Mouse (Mus musculus) right cerebral cortex, postnatal 36 days (tissue): ENCODE data around the gene Adamts7.

Source experiments
- DNase-seq, 2 experiments: peaks; one replicate each; pipeline ENCODE4 v3.0.0; 2022; ENCODE audit warnings: low spot score in 2 of 2, mixed read lengths in 1 of 2

Gene Adamts7

DNA sequence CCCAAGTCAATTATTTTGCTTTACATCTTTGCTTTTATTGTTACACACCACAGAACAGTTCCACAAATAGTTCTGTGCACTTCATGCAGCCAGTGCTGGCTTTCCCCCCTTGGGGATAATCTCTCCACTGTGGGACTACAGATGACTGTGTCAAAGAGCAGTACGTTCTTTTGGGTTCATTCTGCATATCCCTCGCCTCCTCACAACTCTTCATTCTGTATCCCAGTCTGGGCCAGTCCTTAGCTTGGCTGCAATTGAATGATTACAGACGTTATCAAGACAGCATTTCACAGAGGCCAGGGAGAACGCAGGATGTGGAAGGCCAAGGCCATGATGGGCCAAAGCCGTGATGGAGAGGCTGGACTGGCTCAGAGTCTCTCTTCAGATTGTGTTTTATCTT is 16.0 kb upstream of the Adamts7 start:
- no peak for DNase-seq

DNA sequence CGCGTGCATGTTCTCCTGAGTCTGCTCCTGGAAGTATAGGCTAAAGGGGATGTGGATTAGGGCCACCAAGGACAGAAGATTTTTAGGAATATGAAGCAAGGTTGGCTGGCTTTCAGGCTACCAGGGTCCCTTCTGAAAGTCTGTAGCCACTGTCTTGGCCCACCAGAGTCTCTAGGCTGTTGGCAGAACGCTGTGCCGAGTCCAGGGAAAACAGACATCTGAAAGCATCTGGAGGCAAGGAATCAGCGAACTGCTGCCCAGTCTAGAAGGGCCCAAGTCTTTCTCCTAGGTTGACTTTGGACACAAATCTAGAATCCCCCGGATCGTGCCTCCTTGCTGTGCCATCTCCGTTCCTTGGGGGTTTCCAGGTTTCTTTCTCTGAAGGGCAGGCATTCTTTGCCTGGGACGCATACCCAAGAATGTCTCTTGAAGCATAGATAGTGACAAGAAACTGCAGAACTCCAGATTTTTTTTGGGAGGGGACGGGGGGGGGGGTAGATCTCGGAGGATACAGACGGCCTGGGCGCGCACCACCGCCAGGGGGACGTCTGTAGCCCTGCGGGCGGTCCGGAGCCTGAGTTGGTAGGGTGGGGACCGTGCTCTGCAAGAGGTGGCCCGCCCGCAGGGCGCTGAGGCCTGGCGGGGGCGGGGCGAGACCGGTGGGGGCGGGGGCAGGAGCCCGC is 485 bp upstream of the Adamts7 start:
- no peak for DNase-seq

- DNase-seq = no peak
These were observed 853 bp downstream of the Adamts7 start for GRCm38 (mm10) chr9:90163749-90164095.

DNA sequence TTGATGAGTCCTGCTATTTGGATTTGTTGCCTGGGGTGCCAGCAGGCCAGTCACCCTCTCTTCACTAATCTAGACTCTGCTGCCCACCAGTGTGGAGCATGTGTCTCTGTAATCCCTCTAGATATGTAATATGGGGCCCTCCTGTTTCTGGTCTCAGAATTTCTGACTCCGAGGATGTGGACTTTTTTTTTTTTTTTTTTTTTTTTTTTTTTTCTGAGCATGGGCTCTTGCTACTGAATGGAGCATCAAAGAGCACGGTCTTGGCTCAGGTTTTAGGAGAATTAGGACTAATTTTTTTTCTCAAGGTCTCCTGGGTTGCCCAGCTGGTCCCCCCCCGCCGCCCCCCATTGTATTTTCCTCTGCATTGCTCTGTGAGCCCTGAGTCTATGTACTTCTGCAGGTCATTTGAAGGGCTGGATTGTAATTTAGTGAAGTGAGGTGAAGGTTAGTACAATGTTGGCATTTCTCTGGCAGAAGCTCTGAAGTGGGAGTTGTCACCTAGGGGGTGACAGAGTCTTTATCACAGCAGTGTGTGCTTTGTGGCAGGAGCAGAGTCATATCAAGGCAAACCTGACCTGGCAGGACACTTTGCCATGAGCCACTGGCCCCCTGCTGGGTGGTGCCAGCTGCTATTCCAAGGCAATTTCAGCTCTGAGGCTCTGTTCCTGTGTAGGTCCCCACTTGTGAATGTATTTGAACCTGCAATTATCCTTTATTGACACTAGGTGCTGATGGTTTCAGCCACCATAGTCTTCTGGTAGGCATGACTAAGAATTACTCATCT is 2.0 kb downstream of the Adamts7 start:
- DNase-seq = no peak

- DNase-seq = no peak
These were observed 2.7 kb downstream of the Adamts7 start for GRCm38 (mm10) chr9:90165590-90165989.

GRCm38 (mm10) chr9:90166615-90167014 is 3.7 kb downstream of the Adamts7 start:
- no peak for DNase-seq

GRCm38 (mm10) chr9:90169965-90170364 is 7.1 kb downstream of the Adamts7 start:
- no peak for DNase-seq

DNA sequence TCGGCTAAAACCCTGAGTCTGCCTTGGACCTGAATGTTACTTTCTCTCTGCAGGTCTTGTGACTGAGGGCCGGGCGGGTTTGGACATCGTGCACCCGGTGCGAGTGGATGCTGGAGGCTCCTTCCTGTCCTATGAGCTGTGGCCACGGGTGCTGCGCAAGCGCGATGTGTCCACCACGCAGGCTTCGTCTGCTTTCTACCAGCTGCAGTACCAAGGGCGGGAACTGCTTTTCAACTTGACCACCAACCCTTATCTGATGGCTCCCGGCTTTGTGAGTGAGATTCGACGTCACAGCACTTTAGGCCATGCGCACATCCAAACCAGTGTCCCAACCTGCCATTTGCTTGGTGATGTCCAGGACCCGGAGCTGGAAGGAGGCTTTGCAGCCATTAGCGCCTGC is 8.6 kb downstream of the Adamts7 start:
- DNase-seq = no peak

- DNase-seq = no peak
These were observed 9.9 kb downstream of the Adamts7 start for GRCm38 (mm10) chr9:90172528-90173321.

- DNase-seq = no peak
These were observed 10.5 kb downstream of the Adamts7 start for GRCm38 (mm10) chr9:90173330-90173729.

DNA sequence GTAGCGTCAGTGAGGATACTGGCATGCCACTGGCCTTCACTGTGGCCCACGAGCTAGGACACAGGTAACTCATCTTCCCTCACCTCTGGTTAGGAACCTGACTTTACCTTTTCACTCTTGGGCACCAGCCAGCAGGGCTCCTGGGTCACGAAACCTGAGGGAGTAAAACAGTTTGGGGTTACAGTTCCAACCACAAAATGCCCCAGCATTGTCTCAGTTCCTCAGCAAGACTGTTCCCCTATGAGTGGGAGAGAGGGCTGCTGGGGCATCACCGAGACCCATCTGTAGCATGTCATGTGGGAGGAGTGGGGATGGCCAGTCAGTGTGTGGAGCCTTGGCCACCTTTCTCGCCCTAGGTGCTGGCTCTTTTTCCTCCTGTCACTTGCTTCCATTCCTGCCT is 16.5 kb downstream of the Adamts7 start:
- DNase-seq = no peak

DNA sequence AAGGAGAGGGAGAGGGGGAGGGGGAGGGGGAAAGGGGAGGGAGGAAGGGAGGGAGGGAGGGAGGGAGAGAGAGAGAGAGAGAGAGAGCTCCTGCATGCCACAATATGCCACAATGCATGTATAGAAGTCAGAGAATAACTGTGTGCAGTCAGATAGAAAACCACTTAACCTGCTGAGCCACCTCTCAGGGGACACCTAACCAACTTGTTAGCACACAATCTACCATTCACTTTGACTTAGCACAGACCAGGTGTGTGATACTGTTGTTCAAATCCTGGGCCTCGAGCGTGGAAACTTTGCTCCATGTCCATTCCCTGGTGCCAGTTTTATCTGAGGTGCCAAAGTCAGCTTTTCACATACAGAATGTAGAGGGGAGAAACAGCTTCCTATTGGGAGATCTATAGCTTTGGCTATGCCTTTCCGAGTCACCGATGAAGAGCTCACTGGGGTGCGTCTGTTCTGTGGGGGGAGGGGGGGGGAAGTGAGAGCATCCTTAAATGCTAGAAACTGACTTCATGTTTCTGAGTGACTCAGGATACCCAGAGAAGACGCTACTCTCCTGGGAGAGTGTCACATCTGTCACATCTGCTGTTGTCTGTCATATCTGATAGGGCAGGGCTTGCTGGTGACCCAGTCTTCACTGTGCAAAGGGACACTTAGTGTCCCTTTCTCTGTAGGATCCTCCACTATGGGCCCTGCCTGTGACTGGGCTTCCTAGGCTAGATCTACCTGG is 19.0 kb downstream of the Adamts7 start:
- DNase-seq = no peak

DNA sequence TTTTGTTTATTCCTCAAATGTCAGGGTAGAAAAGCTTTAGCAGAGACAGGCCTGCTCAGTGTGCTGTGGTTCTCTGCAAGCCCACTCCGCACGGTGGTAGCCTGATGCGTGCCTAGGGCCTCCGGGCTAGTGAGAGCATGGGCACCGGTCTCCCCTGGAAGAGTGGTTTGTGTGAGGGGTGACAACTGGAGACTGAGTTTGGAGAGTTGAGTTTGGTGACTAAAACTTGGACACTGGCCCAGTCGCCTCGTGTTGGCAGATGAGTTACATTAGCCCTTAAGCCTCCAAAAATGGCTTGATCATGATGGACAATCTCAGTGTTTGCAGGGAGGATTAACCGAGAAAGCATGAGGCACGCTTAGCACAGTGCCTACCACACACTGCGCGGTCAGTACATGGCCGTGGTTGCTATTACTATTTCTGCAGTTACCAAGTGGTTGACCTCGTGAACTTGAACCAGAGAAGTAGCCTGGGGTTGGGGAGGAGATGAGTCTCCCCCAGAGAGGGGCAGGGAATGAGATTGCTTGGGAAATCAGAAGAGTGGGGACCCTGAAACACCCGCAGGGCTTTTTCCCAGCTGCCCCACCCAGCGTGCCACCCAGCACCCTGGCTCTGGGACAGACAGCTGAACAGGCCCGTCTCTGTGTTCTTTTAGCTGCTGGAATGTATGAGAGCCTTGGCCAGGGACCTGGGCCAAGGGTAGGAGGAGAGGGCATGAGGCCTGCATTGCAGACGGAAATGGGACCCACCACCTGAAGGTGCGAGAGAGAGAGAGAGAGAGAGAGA is 20.0 kb downstream of the Adamts7 start:
- no peak for DNase-seq

GRCm38 (mm10) chr9:90183550-90183949 is 20.7 kb downstream of the Adamts7 start:
- DNase-seq = no peak

DNA sequence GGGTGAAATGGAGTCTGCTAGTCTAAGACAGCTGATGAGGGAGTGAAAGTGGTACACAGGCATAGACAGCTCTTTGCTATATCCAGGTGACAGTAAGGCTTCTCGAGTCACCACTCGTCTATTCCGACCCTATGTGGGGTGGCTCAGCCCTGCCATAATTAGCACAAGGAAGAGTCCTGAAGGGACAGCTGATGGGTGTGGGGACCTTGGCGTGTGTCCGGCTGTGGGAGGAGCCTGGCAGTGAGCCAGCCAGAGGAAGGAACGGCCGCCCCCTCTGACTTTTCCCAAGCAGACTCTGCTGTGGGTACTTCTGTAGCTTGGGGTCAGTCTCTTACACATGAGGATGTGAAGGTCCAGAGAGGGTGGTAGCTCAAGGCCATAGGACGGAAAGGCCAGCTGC is 21.2 kb downstream of the Adamts7 start:
- no peak for DNase-seq

DNA sequence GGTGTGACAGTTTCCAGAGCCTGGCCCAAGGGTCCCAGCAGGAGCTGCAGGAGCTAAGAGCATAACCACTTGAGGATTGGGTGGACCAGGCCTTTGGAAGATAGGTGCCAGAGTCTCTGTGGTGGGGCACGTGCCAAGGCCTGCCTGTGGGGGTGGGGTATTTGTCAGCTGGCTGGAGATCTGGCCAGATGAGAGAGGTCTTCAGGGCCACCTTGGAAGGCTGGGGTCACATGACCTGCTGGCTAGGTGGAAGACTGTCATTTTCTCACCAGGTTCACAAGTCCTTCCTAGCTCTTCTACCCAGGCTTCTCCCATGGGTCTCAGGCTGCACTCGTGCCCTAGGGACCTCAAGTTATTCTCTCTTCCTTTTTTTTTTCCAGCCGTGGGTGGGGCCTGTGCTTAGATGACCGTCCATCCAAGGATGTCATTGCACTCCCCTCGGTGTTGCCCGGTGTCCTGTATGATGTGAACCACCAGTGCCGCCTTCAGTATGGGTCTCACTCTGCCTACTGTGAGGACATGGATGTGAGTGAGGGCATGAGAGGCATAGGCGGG is 22.6 kb downstream of the Adamts7 start:
- DNase-seq = no peak

DNA sequence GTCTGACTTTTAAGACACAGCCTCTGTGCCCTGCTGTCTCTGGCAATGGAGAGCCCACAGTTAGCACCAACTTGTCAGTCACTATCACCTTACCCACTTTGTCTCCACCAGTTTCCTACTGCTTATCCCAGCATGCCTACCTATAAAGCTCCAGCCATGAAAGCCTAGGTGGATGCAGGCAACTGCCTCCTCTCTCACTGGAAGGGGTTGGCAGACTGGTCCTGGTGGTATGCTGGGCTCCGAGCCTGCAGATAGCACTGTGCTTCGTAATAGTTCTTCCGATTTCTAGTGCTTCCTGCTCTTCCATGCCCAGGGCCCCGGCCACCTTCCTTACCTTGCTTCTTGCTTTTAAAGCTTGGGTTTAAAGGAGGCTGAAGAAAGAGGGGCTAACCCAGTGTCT is 26.0 kb downstream of the Adamts7 start:
- no peak for DNase-seq

- no peak for DNase-seq
These were observed 26.5 kb downstream of the Adamts7 start for GRCm38 (mm10) chr9:90189391-90189790.

DNA sequence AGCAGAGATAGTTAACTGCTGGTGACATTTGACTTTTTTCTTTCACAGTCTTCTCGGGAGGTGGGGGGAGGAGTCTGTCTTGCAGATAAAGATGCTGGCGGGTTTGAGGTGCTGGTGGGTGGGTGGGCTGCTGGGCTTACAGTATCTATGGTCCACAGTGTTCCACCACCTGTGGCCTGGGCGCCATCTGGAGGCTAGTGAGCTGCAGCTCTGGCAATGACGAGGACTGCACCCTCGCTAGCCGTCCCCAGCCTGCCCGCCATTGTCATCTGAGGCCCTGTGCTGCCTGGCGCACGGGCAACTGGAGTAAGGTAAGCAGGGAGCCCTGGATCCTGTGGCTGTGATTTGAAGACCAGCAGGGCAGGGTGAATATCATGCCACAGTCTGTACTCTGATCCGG is 32.1 kb downstream of the Adamts7 start:
- DNase-seq = no peak

DNA sequence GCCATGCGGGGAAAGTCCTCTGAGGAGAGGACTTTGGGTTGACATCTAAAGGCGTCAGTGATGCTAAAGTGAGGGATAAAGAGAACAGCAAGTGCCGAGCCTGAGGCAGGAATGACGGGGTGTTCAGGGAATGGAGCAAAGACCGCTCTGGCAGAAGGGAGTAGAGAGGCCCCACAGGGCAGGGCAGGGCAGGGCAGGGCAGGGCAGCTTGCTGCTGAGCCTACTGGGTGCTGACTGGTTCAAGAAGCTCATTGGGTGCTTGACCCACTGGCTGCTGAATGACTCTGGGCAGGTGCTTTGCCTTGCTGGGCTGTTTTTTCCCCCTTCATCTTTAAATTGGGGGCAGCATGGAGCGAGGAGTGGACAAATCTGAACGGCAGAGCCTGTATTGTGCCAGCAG is 33.4 kb downstream of the Adamts7 start:
- no peak for DNase-seq

- DNase-seq = no peak
These were observed 34.3 kb downstream of the Adamts7 start for GRCm38 (mm10) chr9:90197116-90197665.
